Mouse (Mus musculus): ENCODE data around the gene Zfp385c.

DNA sequence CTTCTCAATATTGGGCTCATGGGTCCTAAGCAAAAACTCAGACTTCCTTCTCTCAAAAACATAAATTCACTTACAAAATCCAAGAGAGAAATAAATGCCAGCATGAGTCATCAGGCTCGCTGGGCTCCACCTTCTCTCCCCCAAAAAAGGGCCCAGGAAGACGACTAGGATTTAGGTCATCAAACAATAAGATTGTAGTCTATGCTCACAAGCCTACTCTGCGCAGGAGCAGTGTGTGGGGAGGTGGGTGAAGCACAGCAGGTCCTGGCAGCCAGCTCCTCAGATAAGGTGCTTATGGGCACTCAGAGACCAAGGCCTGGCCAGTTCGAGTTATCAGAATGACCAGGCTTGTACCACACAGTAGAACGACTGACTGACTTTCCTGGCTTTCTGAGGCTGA lies 28.1 kb upstream of the Zfp385c start:
- TF ChIP-seq CTCF (IDR thresholded peaks at IDR 0.05) (no peak), POLR2A (IDR thresholded peaks at IDR 0.05; ENCODE audit: insufficient read depth, low read depth, low read length) (no peak), EP300 (IDR thresholded peaks at IDR 0.05; ENCODE audit: insufficient read depth, low read depth, low read length) (0 out of 2 replicates have a peak, but pooled peaks have one; percentile 20)

Data from heart, adult 2 months (tissue).